Mouse (Mus musculus) liver, postnatal 0 days (tissue): Measurements from ENCODE around the gene Evi5.

Experiments
- CTCF ChIP-seq: sonication (generic); IDR thresholded peaks from 2 replicates; pipeline ENCODE4 v1.5.1; 2016; ENCODE audit warnings: antibody characterized with exemption, low read depth
- EP300 ChIP-seq: IDR thresholded peaks from 2 replicates; pipeline ENCODE4 v1.6.1; 2016; ENCODE audit warnings: antibody characterized with exemption, low read depth, mild to moderate bottlenecking

- peak; percentile 58 for TF ChIP-seq CTCF
- no peak for TF ChIP-seq EP300
These were observed 85.4 kb downstream of the Evi5 start for GRCm38 (mm10) chr5:107789492-107789891.
